Mouse (Mus musculus) lung, postnatal 0 days (tissue): ENCODE measurements around the gene Ifna1.

ENCODE experiments used
- CTCF ChIP-seq: IDR thresholded peaks from 2 replicates; pipeline ENCODE4 v1.5.1; 2016; ENCODE audit warnings: antibody characterized with exemption, mild to moderate bottlenecking
- EP300 ChIP-seq: IDR thresholded peaks from 2 replicates; pipeline ENCODE4 v1.6.1; 2016; ENCODE audit warnings: antibody characterized with exemption, mild to moderate bottlenecking, control low read depth

- TF ChIP-seq CTCF (no peak), EP300 (no peak)
Measured at GRCm38 (mm10) chr4:88864599-88864998, 14.7 kb downstream of the Ifna1 start.
